Mouse (Mus musculus) intestine, embryonic 16.5 days (tissue): ENCODE results near the gene Rad21l. TPM values are rescaled to one million over a fixed set of nuclear protein-coding genes. Genes with fewer than 3 reads are reported as not detected.
A peak's percentile ranks its signal among the peaks of the same experiment; 100 is the strongest.
"Not testable (repeated sequence)": the region's sequence is repeated elsewhere in the genome, so short reads cannot be mapped to it uniquely, and the experiment has no call there.

Experiments used
- ATAC-seq: fragments of 200-750 bp; cut with Nextera tagmentation; 2 replicates; pipeline ENCODE4 v1.8.0; 2017; ENCODE audit warnings: moderate TSS enrichment, moderate library complexity
- H3K27ac ChIP-seq: fragments of 300-500 bp; sonication (generic); 2 replicates; pipeline ENCODE4 v1.5.1; 2014; ENCODE audit warnings: mild to moderate bottlenecking, low read length
- H3K27me3 ChIP-seq: fragments of 300-500 bp; sonication (generic); replicated peaks from 2 replicates; pipeline ENCODE4 v1.6.1; 2014; ENCODE audit warnings: low read length, control low read depth, mixed read lengths; ENCODE audit not compliant: control insufficient read depth, insufficient read depth
- H3K36me3 ChIP-seq: fragments of 300-500 bp; sonication (generic); 2 replicates; pipeline ENCODE4 v1.6.1; 2014; ENCODE audit warnings: low read length, control low read depth; ENCODE audit not compliant: control insufficient read depth, insufficient read depth
- H3K4me1 ChIP-seq: fragments of 300-500 bp; sonication (generic); 2 replicates; pipeline ENCODE4 v1.6.1; 2014; ENCODE audit warnings: low read length, control low read depth, mixed read lengths; ENCODE audit not compliant: control insufficient read depth, insufficient read depth
- H3K4me2 ChIP-seq: fragments of 300-500 bp; sonication (generic); 2 replicates; pipeline ENCODE4 v1.6.1; 2014; ENCODE audit warnings: low read depth, low read length, control low read depth
- H3K4me3 ChIP-seq: fragments of 300-500 bp; sonication (generic); 2 replicates; pipeline ENCODE4 v1.5.1; 2014; ENCODE audit warnings: mild to moderate bottlenecking, low read length
- H3K9ac ChIP-seq: fragments of 300-500 bp; sonication (generic); 2 replicates; pipeline ENCODE4 v1.6.1; 2014; ENCODE audit warnings: low read depth, low read length
- H3K9me3 ChIP-seq: fragments of 300-500 bp; sonication (generic); 2 replicates; pipeline ENCODE4 v1.6.1; 2016; ENCODE audit warnings: low read length, control low read depth; ENCODE audit not compliant: control insufficient read depth
- WGBS: fragments of 180-500 bp; shearing (Covaris S2); extraction: QIAGEN DNeasy Blood & Tissue Kit; methylation state at CpG from one replicate; pipeline ENCODE4 v1.1.7; 2014; 5-methylcytosine and 5-hydroxymethylcytosine counted together
- polyA plus RNA-seq: library from polyadenylated mRNA; unstranded; fragments of >200 nt; fragmentation: Nextera tagmentation; extraction: Ambion mirVana; gene quantifications from 2 replicates; pipeline ENCODE4 v1.2.1, GENCODE M21; 2015

Gene Rad21l
- polyA plus RNA-seq, 1 experiment from 2014 or later, result not detected

- H3K9me3 ChIP-seq, result no peaks in the 10 kb centered on the region
- 4% methylated on average over 22 of the region's 22 CpGs for WGBS
- peak overlapping the region; percentile 99 for H3K4me2 ChIP-seq
- peak overlapping the region; percentile 80 for H3K9ac ChIP-seq
- ATAC-seq, result no peak
- H3K4me1 ChIP-seq, result peaks cover 3% of the 10 kb centered on the region; the same call in 1 of the 2 replicates
- H3K36me3 ChIP-seq, result no peaks in the 10 kb centered on the region
- peak overlapping the region; percentile 76 for H3K4me3 ChIP-seq
- H3K27me3 ChIP-seq, result 0 out of 2 replicates have a peak, but pooled peaks cover 3% of the 10 kb centered on the region
- no peak overlapping the region for H3K27ac ChIP-seq
Observed at GRCm38 (mm10) chr2:151631406-151632158, 36.8 kb downstream of the Rad21l start.

GRCm38 (mm10) chr2:151629310-151629709 lies 39.0 kb downstream of the Rad21l start:
- no peaks in the 10 kb centered on the region for H3K4me1 ChIP-seq
- H3K36me3 ChIP-seq, result no peaks in the 10 kb centered on the region
- no peak for ATAC-seq
- H3K9ac ChIP-seq, result no peak overlapping the region
- 0 out of 2 replicates have a peak, but pooled peaks cover 3% of the 10 kb centered on the region for H3K27me3 ChIP-seq
- H3K4me3 ChIP-seq, result no peak overlapping the region
- H3K27ac ChIP-seq, result no peak overlapping the region
- 74% methylated on average over 7 of the region's 7 CpGs for WGBS
- no peak overlapping the region for H3K4me2 ChIP-seq
- H3K9me3 ChIP-seq, result no peaks in the 10 kb centered on the region

GRCm38 (mm10) chr2:151628011-151628410 lies 40.3 kb downstream of the Rad21l start:
- ATAC-seq, result no peak
- Histone ChIP-seq H3K36me3 (no peaks in the 10 kb centered on the region), H3K4me3 (no peak overlapping the region), H3K27ac (no peak overlapping the region), H3K27me3 (0 out of 2 replicates have a peak, but pooled peaks cover 3% of the 10 kb centered on the region), H3K4me2 (no peak overlapping the region), H3K9ac (no peak overlapping the region), H3K9me3 (no peaks in the 10 kb centered on the region), H3K4me1 (no peaks in the 10 kb centered on the region)
- WGBS, result 85% methylated on average over 3 of the region's 3 CpGs

GRCm38 (mm10) chr2:151626296-151626695 lies 42.0 kb downstream of the Rad21l start:
- 87% methylated on average over 7 of the region's 7 CpGs for WGBS
- no peaks in the 10 kb centered on the region for H3K36me3 ChIP-seq

GRCm38 (mm10) chr2:151623776-151624175 lies 44.6 kb downstream of the Rad21l start:
- no peak overlapping the region for H3K4me3 ChIP-seq
- H3K4me1 ChIP-seq, result peaks cover 4% of the 10 kb centered on the region; the same call in 1 of the 2 replicates
- no peak overlapping the region for H3K4me2 ChIP-seq
- no peaks in the 10 kb centered on the region for H3K27me3 ChIP-seq
- no peak overlapping the region for H3K27ac ChIP-seq
- WGBS, result 53% methylated on average over 3 of the region's 3 CpGs
- no peak for ATAC-seq
- no peaks in the 10 kb centered on the region for H3K36me3 ChIP-seq
- no peak overlapping the region for H3K9ac ChIP-seq
- H3K9me3 ChIP-seq, result no peaks in the 10 kb centered on the region

More at GRCm38 (mm10) chr2:151626296-151626695, 42.0 kb downstream of the Rad21l start:
- ATAC-seq, result no peak
- Histone ChIP-seq H3K4me3 (no peak overlapping the region), H3K9me3 (no peaks in the 10 kb centered on the region), H3K9ac (no peak overlapping the region), H3K27ac (no peak overlapping the region), H3K4me1 (no peaks in the 10 kb centered on the region), H3K4me2 (no peak overlapping the region), H3K27me3 (no peaks in the 10 kb centered on the region)

- Histone ChIP-seq H3K27ac (no peak overlapping the region), H3K36me3 (no peaks in the 10 kb centered on the region), H3K9ac (no peak overlapping the region), H3K4me3 (no peak overlapping the region), H3K27me3 (no peaks in the 10 kb centered on the region), H3K9me3 (no peaks in the 10 kb centered on the region), H3K4me1 (peaks cover 13% of the 10 kb centered on the region), H3K4me2 (no peak overlapping the region)
- 71% methylated on average over 6 of the region's 6 CpGs for WGBS
- ATAC-seq, result peak; percentile 30; the same call in 1 of the 2 replicates
Observed at GRCm38 (mm10) chr2:151616551-151617329, 51.6 kb downstream of the Rad21l start.

- not testable (repeated sequence) for H3K27ac ChIP-seq, ATAC-seq
- peaks cover 13% of the 10 kb centered on the region for H3K4me1 ChIP-seq
Observed at GRCm38 (mm10) chr2:151615779-151616178, 52.6 kb downstream of the Rad21l start.

GRCm38 (mm10) chr2:151609974-151610373 lies 58.4 kb downstream of the Rad21l start:
- no peak overlapping the region for H3K4me2 ChIP-seq
- peaks cover 3% of the 10 kb centered on the region; the same call in 1 of the 2 replicates for H3K4me1 ChIP-seq
- H3K4me3 ChIP-seq, result no peak overlapping the region
- peak overlapping the region; percentile 56 for H3K27ac ChIP-seq
- no peak overlapping the region for H3K9ac ChIP-seq
- no peaks in the 10 kb centered on the region for H3K36me3 ChIP-seq
- ATAC-seq, result peak; percentile 23; the same call in 1 of the 2 replicates
- no peaks in the 10 kb centered on the region for H3K9me3 ChIP-seq
- H3K27me3 ChIP-seq, result no peaks in the 10 kb centered on the region
- 27% methylated on average over 3 of the region's 3 CpGs for WGBS

More at GRCm38 (mm10) chr2:151615779-151616178, 52.6 kb downstream of the Rad21l start:
- H3K9ac ChIP-seq, H3K36me3 ChIP-seq, H3K4me3 ChIP-seq, H3K4me2 ChIP-seq, H3K9me3 ChIP-seq, H3K27me3 ChIP-seq: not testable (repeated sequence)
- 58% methylated on average over 6 of the region's 8 CpGs for WGBS

- WGBS, result 67% methylated on average over 1 of the region's 1 CpGs
- H3K4me2 ChIP-seq, result no peak overlapping the region
- no peaks in the 10 kb centered on the region for H3K27me3 ChIP-seq
- H3K27ac ChIP-seq, result no peak overlapping the region
- H3K4me3 ChIP-seq, result no peak overlapping the region
- ATAC-seq, result no peak
- no peaks in the 10 kb centered on the region for H3K9me3 ChIP-seq
- peaks cover 3% of the 10 kb centered on the region; the same call in 1 of the 2 replicates for H3K4me1 ChIP-seq
- H3K9ac ChIP-seq, result no peak overlapping the region
- no peaks in the 10 kb centered on the region for H3K36me3 ChIP-seq
Observed at GRCm38 (mm10) chr2:151608435-151608834, 59.9 kb downstream of the Rad21l start.
